Mouse (Mus musculus): Measurements from ENCODE around the gene Fmnl2.

GRCm38 (mm10) chr2:52989316-52989715, 131.7 kb downstream of the Fmnl2 start:
- TF ChIP-seq CTCF (conservative IDR thresholded peaks at IDR 0.05; ENCODE audit: insufficient read depth, insufficient read length, low read depth, low read length) (no peak), POLR2A (IDR thresholded peaks at IDR 0.05; ENCODE audit: low read depth, low read length) (no peak)

All from kidney, adult 2 months (tissue).